Mouse (Mus musculus) thymus, postnatal 0 days (tissue): ENCODE measurements at regions not wholly inside any gene's neighbourhood (a gene's known extent, or its start where the extent isn't known, plus 50 kb on each side); places are given as distances from the start of the nearest gene placed in this dataset.

Source experiments
- DNase-seq: peaks from one replicate; pipeline ENCODE4 v3.0.0-alpha.2; 2015; ENCODE audit warnings: low spot score

DNA sequence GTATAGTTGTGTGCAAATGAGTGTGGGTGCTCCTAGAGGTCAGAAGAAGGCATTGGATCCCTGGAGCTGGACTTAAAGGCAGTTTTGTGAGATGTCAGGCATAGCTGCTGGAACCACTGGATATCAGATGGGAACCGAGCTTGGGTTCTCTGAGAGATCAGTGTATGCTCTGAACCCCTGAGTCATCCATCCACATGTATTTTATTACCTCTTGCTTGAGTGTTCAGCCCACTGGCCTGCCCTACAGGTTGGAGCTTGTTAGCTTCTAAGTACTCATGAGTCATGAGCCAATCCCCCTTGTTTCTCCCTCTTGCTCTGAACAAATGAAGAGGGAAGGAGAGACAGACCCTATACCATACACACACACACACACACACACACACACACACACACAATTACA, 119.4 kb upstream of the Gdnf start:
- no peak for DNase-seq

DNA sequence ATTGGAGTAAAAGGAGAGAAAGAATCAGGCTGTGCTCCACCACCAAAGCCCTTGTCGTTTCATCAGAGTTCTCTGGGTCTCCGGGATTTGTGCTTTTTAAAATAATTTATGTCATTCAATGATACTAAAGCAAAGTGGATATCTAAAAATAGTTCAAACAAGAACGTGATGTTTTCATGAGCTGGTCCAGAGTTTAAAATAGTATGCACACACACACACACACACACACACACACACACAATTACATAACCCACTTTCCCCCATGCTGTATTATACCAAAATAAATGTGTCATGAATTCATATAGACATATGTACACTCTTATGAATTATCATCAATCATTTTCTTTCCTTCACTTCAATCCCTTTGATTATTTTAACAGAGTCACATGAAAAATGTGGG, 118.5 kb upstream of the Gdnf start:
- DNase-seq = no peak

DNA sequence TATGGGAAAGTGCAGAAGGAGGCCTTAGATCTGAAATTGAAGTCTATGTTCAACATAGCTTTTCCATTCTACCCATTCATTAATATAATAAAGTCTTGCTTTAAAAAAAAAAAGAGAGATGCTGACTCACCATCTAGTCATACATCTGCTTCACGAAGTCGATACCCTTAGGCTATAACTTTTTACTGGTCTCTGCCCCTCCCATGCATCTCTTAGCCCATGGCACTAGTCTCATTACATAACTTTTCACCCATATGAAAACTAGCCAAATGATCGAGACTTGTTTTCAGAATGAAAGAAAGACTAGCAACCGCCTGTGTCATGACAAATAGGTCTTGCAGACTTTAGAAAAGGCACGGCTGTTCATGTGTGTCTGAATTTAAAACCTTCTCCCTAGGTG, 116.6 kb upstream of the Gdnf start:
- DNase-seq = no peak

DNA sequence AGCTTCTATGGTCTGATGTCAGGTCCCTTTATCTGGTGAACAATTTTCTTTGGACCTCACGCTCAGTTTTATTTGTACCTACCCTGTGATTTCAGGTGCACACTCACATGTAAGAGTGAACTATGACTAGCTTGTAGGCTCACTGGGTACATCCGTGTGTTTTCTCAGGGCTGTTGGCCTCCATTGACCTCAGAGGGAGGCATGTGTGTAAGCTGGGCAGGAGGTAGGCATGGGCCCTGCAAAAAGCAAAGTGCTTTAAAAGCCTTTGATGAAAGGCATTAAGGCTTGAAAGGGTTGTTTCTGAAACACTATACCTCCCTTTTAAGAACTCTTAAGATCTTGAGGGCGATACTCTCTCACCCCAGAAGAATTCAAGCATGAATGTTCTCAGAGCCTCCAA, 112.9 kb upstream of the Gdnf start:
- no peak for DNase-seq

DNA sequence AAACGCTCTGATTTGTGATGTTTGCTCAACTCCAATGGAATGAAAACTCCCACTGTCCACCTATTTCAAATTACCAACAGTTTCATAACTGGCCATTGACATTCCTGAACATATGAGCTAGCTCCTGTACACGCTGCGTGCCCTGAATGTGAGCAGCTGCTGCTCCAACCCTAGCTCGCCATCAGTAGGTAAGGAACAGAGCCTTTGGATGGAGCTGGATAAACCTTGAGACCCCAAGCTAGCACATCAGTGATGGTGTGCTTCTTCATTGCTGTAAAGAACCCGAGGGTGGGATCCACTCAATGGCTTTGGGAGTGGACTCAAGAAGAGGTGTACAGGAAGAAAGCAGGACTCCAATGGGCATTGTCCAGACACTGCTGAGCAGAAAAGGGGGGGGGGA, 101.8 kb upstream of the Gdnf start:
- no peak for DNase-seq

DNA sequence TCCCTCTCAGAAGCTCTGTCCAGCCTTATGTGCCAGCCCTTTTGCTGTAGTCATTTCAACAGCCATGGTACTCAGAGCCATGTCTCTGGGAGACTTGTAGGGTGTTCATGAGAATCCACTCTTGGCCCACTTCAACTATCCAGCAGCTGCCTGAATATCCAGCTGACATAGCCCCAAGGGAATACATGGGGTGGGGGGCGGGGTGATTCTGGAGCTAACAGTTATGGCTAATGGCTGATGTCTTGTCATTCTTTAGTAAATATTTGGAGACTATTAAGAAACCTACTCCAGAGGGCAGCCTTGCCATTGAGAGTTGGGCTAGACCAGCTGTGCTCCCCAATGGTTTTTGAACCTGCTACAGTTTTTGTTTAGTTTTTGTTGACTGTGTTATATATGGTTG, 96.0 kb upstream of the Gdnf start:
- DNase-seq = no peak

DNA sequence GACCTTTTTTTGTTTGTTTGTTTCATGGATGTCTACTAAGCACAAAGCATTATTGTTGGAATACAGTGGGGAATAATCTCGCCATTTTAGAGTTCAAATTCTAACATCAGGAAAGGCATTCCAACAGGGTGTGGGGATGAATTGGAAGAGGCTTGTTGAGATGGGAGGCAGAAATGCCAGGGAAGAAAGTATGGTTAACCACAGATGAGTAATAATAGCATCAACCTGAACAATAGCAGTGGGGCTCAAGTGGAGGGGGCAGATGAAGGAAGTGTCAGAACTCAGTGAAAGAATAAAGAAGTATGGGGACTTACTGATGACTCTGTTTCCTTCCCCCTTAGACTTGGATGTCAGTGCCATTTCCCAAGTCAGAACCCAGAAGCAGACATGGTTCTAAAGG, 94.5 kb upstream of the Gdnf start:
- no peak for DNase-seq

DNA sequence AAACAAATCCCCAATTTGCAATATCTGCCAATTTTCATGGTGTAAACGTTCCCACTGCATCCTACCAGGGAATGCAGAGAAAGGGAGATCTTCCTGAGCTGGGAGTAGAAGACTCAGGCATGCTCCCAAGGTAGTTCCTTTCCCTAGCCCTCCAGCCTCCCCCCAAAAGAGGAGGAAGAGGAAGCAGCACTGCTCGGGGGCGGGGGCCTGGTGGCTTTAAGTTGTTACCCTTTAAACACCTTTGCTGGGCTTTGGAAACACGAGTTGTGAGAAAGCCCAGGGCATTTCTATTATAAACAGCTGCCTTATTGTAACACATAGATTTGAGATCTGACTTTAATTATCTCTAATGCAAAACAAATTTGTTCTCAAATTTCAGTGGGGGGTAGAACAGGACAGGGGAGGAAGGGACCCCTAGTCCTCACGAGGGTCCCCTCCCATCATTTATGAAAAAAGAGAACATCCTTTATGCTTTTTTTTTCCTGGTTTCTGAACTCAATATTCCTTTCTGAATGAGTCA, 87.4 kb upstream of the Gdnf start:
- DNase-seq = no peak

DNA sequence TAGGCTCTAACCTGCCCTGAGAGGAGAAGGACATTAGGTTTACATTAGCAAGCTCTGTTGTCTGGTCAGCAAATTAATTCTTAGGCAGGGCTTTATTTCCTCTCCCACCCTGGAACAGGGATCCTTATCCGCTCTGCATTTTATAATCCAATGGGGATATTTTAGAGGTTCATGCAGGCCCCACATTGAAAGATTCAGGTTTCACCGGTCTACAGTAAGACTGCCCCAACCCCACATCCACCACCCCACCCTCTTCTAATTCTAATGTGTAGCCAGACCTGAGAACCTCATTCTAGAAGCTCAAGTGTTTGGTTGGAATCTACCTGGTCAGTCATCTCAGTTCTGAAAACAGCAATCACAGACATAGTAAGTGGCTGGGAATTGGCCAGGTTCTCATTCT, 86.9 kb upstream of the Gdnf start:
- DNase-seq = no peak

DNA sequence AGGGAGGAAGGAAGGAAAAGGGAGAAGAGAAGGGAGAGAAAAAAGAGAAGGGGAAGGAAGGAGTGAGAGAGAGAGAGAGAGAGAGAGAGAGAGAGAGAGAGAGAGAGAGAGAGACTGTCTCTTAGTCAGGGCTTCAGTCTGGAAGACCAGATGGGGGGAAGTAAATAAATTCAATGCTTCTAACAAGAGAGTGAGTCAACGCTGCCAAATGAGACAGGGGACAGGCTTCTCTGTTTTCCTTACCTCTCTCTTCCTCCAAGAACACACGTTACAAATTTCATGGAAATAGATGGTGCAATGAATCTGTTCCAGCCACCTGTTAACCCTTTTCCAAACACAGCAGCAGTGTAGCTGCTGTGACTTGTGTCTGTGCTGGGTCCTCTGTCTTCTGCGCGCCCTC, 85.1 kb upstream of the Gdnf start:
- no peak for DNase-seq

DNA sequence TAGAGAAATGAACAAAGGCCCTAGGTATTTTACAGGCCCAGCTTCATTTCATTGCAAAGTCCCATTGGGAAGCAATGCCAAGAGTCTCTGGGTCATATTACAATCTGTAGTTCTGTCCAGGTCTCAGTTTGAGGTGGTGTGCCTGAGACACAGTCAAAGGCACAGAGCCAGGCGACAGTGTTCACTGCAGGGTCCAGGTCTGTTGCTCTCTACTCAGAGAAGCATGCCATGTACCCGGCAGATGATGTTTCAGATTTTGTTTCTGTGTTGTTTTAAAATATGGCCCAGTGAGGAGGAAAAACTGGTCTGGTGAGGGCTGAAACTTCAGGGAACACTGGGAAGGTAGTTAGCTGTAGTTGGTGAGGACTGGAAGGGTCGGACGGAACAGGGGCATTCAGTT, 63.1 kb upstream of the Gdnf start:
- DNase-seq = no peak

DNA sequence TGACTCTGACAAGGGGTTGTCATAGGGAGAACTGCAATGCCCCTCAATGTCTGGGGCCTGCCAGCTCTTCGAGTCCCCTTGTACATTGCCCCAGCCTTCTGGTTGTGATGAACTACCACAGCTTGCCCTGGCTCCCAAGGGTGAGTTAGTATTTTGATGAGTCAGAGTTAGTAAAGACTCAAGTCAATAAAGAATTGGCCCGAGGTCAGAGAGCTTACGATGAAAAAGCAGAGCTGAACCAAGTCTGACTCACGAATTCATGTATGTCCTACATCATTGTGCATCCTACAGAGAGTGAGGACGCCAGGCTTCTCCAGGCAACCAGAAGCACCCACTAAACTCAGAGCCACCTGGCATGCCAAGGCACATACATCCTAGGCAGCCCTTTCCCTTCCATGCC, 60.2 kb upstream of the Gdnf start:
- DNase-seq = no peak
